Mouse (Mus musculus) midbrain, embryonic 15.5 days (tissue): ENCODE measurements at regions not wholly inside any gene's neighbourhood (a gene's known extent, or its start where the extent isn't known, plus 50 kb on each side); places are given as distances from the start of the nearest gene placed in this dataset.

ENCODE experiments used
- ATAC-seq: fragments of 200-750 bp; cut with Nextera tagmentation; replicated peaks from 2 replicates; pipeline ENCODE4 v1.8.0; 2017; ENCODE audit warnings: moderate TSS enrichment
- H3K27ac ChIP-seq: fragments of 300-500 bp; sonication (generic); 2 replicates; pipeline ENCODE4 v1.5.1; 2015; ENCODE audit warnings: mild to moderate bottlenecking, inconsistent platforms
- H3K27me3 ChIP-seq: fragments of 300-500 bp; sonication (generic); replicated peaks from 2 replicates; pipeline ENCODE4 v1.6.1; 2015; ENCODE audit warnings: inconsistent platforms
- H3K36me3 ChIP-seq: fragments of 300-500 bp; sonication (generic); replicated peaks from 2 replicates; pipeline ENCODE4 v1.6.1; 2015; ENCODE audit warnings: inconsistent platforms
- H3K4me1 ChIP-seq: fragments of 300-500 bp; sonication (generic); 2 replicates; pipeline ENCODE4 v1.6.1; 2015; ENCODE audit warnings: inconsistent platforms
- H3K4me2 ChIP-seq: fragments of 300-500 bp; sonication (generic); 2 replicates; pipeline ENCODE4 v1.6.1; 2015; ENCODE audit warnings: inconsistent platforms, mild to moderate bottlenecking, moderate library complexity
- H3K4me3 ChIP-seq: fragments of 300-500 bp; sonication (generic); 2 replicates; pipeline ENCODE4 v1.5.1; 2015; ENCODE audit warnings: mild to moderate bottlenecking, inconsistent platforms
- H3K9ac ChIP-seq: fragments of 300-500 bp; sonication (generic); 2 replicates; pipeline ENCODE4 v1.6.1; 2015; ENCODE audit warnings: mild to moderate bottlenecking, inconsistent platforms
- H3K9me3 ChIP-seq: fragments of 300-500 bp; sonication (generic); 2 replicates; pipeline ENCODE4 v1.6.1; 2016; ENCODE audit warnings: inconsistent platforms
- WGBS: fragments of 180-500 bp; shearing (Covaris S2); methylation state at CpG from one replicate; pipeline ENCODE4 v1.1.7; 2015; ENCODE audit warnings: mixed read lengths; 5-methylcytosine and 5-hydroxymethylcytosine counted together

DNA sequence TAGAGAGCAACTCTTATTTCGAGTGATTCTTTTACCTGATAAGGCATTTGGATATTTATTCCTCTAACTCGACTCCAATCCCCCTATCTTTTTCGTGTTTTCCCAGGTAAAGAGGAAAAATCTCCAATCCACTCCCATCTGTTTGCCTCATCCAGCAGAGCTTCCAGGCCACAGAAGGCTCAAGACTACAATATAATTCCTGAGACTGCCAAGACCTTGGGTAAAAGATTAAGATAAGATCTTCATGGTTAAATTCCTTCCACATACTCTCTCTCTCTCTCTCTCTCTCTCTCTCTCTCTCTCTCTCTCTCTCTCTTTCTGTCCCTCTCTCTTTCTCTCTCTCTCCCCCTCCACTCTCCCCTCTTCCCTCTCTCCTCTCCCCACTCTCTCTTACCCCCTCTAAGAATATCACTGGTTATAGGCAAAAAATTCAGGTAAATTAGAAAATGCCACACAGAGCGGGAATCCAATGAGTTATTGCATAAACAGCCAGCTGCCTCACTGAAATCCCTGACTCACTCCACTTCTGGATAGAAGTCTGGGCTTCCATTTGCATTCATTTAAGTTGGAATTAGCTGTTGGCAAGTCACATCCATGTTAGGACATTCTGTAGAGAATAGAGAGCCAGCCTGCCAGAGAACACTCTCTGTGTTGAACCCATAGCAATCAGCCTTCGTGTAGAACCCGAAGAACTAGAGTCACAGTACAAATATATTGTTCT lies 78.9 kb upstream of the Cav2 start:
- Histone ChIP-seq H3K9ac (no peak overlapping the region), H3K27ac (no peak overlapping the region), H3K4me1 (peaks cover 5% of the 10 kb centered on the region; the same call in 1 of the 2 replicates), H3K36me3 (no peaks in the 10 kb centered on the region), H3K9me3 (no peaks in the 10 kb centered on the region), H3K27me3 (no peaks in the 10 kb centered on the region), H3K4me3 (no peak overlapping the region), H3K4me2 (no peak overlapping the region)
- ATAC-seq = no peak
- 86% methylated on average over 6 of the region's 6 CpGs for WGBS

DNA sequence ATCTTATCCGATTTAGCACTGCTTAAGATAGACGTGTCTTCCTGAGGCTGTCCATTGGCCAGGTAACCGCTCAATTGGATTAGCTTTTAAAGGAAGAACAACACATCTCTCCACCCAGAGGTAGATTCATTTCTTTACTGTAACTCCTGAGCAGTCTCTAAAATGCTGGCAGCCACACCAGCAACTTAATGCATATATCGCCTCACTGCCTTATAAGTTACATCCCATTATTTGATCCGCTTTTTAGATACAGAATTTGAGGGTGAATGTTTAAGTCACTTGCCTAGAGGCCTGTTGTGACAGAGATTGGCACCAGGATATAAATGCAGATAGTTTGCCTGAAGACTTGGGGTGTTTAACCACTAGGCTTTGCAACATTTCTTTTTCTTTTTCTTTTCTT lies 77.7 kb upstream of the Cav2 start:
- no peak overlapping the region for H3K27ac ChIP-seq
- H3K27me3 ChIP-seq = no peaks in the 10 kb centered on the region
- no peak overlapping the region for H3K9ac ChIP-seq
- no peaks in the 10 kb centered on the region for H3K36me3 ChIP-seq
- no peaks in the 10 kb centered on the region for H3K9me3 ChIP-seq
- ATAC-seq = no peak
- peaks cover 5% of the 10 kb centered on the region; the same call in 1 of the 2 replicates for H3K4me1 ChIP-seq
- no peak overlapping the region for H3K4me3 ChIP-seq
- H3K4me2 ChIP-seq = no peak overlapping the region
- WGBS = 93% methylated on average over 5 of the region's 5 CpGs

DNA sequence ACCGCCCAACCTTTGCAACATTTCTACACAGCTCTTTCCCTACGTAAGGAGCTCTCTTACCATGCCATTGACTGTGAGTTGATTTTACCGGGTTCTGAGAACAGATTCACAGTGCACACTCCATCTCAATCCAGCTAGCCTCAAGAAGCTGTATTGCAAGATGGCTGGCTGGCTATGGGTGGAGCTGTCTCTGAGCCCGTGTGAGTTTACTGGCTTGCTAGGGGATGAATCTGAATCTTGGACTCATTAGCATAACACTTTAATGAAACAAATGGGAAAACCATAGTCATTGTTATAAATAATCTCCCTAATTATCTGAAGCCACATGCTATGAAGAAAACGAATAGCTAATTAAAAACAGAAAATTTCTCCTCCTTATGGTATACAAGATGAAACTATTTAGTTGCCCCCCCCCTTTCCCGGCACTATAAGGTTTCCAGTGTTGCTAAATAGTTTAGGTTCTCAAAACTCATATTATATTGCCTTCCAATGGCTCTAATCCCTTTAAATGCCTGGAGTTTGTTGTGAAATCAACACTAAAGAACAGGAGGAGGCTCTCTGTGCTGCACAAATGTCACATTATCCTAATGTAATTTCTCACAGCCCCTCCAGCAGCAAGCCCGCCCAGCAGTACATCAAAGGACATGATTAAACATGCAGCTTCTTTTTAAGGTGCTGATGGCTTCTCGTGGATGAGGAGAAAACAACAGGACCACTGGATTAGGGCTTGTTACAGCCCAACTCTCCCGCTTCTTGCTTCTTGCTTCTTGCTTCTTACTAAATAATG lies 76.9 kb upstream of the Cav2 start:
- no peaks in the 10 kb centered on the region for H3K27me3 ChIP-seq
- ATAC-seq = 0 out of 2 replicates have a peak, but pooled peaks have one; percentile 48

DNA sequence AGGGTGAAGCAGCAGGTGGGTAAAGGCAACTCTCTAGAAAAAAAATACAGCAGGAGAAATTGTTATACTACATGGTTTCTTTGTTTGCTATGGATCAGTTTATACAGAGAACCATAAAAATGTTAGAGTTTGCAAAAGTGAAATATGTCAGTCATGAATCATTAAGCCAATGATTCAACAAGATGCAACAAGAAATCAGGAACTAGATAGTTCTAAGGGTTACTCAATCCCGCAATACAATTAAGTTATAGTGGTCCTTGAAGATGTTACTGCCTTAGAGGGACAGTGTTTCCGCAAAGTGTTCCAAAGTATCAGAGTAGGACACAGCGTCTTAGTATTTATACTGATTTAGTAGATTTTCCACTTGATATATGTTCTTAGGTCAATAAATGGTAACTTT lies 74.1 kb upstream of the Cav2 start:
- no peak overlapping the region for H3K4me3 ChIP-seq
- H3K9ac ChIP-seq = no peak overlapping the region
- no peaks in the 10 kb centered on the region for H3K36me3 ChIP-seq
- 98% methylated on average over 3 of the region's 3 CpGs for WGBS
- no peaks in the 10 kb centered on the region for H3K27me3 ChIP-seq
- ATAC-seq = no peak
- H3K27ac ChIP-seq = no peak overlapping the region
- no peak overlapping the region for H3K4me2 ChIP-seq
- H3K4me1 ChIP-seq = peaks cover 5% of the 10 kb centered on the region; the same call in 1 of the 2 replicates
- no peaks in the 10 kb centered on the region for H3K9me3 ChIP-seq

More for the DNA sequence above, 76.9 kb upstream of the Cav2 start:
- Histone ChIP-seq H3K4me3 (no peak overlapping the region), H3K9me3 (no peaks in the 10 kb centered on the region), H3K4me2 (no peak overlapping the region), H3K4me1 (peaks cover 5% of the 10 kb centered on the region; the same call in 1 of the 2 replicates), H3K9ac (no peak overlapping the region), H3K27ac (no peak overlapping the region), H3K36me3 (no peaks in the 10 kb centered on the region)
- WGBS = 42% methylated on average over 9 of the region's 9 CpGs

DNA sequence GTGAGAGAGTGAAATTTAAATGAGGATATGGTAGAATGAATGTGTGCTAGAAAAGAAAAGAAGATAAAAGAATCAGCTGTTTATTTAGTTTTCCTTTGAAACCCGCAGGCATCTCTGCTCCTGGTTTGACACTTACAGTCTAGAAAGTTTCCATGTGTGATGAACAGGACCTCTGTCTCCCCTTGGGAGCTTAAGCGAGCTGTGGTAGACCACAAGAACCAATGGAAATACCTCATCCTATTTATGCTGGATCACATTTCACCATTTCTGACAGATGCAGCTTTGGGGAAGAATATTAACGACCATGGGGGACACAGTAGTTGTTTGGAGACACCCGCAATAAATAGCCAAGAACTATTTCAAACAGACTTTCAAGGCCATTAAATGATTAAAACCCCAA lies 71.2 kb upstream of the Cav2 start:
- WGBS = 63% methylated on average over 4 of the region's 4 CpGs
- H3K4me1 ChIP-seq = no peaks in the 10 kb centered on the region
- H3K4me2 ChIP-seq = no peak overlapping the region
- H3K27me3 ChIP-seq = no peaks in the 10 kb centered on the region
- H3K36me3 ChIP-seq = no peaks in the 10 kb centered on the region
- no peak overlapping the region for H3K4me3 ChIP-seq
- no peak overlapping the region for H3K27ac ChIP-seq
- ATAC-seq = no peak
- no peak overlapping the region for H3K9ac ChIP-seq
- no peaks in the 10 kb centered on the region for H3K9me3 ChIP-seq

DNA sequence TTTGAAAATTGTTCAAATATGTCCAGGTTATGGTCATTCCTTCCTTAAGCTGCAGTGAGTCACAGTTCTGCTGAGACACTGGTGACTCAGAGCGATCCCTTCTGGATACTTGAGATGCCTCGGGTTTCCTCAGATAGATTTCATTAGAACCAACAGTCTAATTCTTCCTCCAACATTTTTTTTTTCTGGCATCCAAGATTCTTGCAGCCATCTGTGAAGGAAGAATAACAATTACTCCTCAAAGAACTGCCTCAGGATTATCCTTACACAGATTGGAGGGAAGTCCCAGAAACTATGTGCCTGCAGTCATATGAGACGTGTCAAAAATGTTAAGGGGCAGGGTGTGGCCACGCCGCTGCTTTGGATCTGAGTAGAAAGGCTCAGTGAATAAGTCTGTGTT lies 69.6 kb upstream of the Cav2 start:
- no peaks in the 10 kb centered on the region for H3K36me3 ChIP-seq
- 58% methylated on average over 5 of the region's 5 CpGs for WGBS
- H3K9me3 ChIP-seq = no peaks in the 10 kb centered on the region
- no peak overlapping the region for H3K9ac ChIP-seq
- H3K4me2 ChIP-seq = no peak overlapping the region
- no peaks in the 10 kb centered on the region for H3K4me1 ChIP-seq
- H3K27me3 ChIP-seq = no peaks in the 10 kb centered on the region
- no peak overlapping the region for H3K27ac ChIP-seq
- no peak overlapping the region for H3K4me3 ChIP-seq
- no peak for ATAC-seq

DNA sequence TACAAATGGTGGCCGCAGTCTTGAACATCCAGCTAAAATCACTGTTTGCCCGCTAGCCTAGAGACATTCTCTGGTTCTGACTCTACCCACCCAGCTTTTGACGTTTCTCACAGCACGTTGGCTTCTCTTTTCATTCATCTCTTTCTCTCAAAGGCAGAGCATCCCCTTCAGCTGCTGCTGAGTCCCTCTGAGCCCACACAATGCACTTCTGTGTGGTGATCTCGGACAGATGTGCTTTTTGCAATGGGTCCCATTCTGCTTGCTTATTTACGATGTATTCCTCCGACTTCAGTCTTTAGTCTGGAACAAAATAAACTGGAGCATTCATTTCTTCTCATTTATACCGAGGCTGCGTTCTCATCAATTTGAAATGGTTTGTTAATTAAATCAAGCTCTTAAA lies 66.2 kb upstream of the Cav2 start:
- Histone ChIP-seq H3K27me3 (no peaks in the 10 kb centered on the region), H3K4me1 (no peaks in the 10 kb centered on the region), H3K36me3 (no peaks in the 10 kb centered on the region), H3K4me3 (no peak overlapping the region), H3K4me2 (no peak overlapping the region), H3K9ac (no peak overlapping the region), H3K9me3 (no peaks in the 10 kb centered on the region), H3K27ac (no peak overlapping the region)
- no peak for ATAC-seq
- 56% methylated on average over 9 of the region's 9 CpGs for WGBS

DNA sequence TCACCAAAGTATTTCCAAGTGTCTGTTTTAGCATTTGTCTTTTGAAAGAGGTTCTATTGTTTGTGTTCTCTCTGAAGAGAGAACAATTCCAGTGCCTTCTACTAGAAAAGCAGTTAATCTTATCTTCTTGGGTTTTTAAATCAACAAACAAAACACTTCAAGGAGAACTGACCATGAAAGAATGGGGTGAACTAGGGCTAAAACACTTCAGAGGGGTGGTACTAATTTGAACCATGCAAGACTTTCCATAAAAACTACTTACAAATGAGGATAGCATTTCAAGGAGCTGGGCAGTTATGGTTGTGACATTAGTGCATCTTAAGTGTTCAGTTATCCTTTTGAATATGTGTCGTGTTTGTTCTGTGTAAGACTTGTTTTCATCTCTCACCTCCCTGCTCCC lies 64.5 kb upstream of the Cav2 start:
- Histone ChIP-seq H3K27ac (no peak overlapping the region), H3K4me1 (no peaks in the 10 kb centered on the region), H3K9me3 (no peaks in the 10 kb centered on the region), H3K4me2 (no peak overlapping the region), H3K4me3 (no peak overlapping the region), H3K27me3 (no peaks in the 10 kb centered on the region), H3K36me3 (no peaks in the 10 kb centered on the region), H3K9ac (no peak overlapping the region)
- no peak for ATAC-seq
- WGBS = 79% methylated on average over 1 of the region's 1 CpGs

DNA sequence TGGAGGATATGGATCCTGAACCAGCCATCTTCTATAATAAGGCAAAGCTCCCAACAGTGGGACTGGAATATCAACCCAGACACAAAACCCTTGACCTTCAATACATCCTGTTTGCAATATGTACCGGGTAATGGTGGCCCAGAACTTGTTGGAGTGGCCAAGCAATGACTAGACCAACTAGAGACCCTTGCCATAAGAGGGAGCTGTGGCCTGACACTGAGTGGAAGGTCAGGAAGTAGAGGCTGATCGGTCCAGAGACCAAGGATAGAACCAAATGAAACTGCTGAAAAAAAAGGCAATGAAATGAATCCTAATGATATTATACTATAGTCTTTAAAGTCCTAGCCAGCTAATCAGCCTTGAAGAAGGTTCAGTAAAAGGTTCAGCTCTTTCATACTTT lies 57.2 kb upstream of the Cav2 start:
- Histone ChIP-seq H3K4me1 (no peaks in the 10 kb centered on the region), H3K9ac (no peak overlapping the region), H3K36me3 (no peaks in the 10 kb centered on the region), H3K27ac (no peak overlapping the region), H3K27me3 (no peaks in the 10 kb centered on the region), H3K4me3 (no peak overlapping the region), H3K9me3 (no peaks in the 10 kb centered on the region), H3K4me2 (no peak overlapping the region)
- 94% methylated on average over 2 of the region's 2 CpGs for WGBS
- ATAC-seq = no peak

DNA sequence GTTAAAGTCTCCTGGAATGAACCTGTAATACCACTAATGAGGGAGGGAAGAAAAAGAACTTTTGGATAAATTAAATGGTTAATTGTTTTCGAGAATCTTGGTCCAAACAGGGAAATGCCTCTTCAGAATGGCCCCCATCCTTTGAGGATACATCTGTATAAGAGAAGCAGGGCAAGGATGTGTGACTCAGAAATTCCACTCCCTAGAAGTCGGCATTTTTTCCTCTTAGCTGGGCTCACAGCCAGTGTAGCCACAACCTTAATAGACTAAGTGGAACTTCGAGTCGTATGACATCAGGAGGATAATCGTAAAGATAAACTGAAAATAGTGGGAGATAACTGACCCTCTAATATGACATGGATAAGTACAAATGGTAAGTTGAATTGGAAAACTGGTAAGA lies 56.1 kb upstream of the Cav2 start:
- ATAC-seq = no peak
- 85% methylated on average over 5 of the region's 5 CpGs for WGBS
- Histone ChIP-seq H3K36me3 (no peaks in the 10 kb centered on the region), H3K4me3 (no peak overlapping the region), H3K9me3 (no peaks in the 10 kb centered on the region), H3K27me3 (no peaks in the 10 kb centered on the region), H3K4me1 (no peaks in the 10 kb centered on the region), H3K9ac (no peak overlapping the region), H3K27ac (no peak overlapping the region), H3K4me2 (no peak overlapping the region)

DNA sequence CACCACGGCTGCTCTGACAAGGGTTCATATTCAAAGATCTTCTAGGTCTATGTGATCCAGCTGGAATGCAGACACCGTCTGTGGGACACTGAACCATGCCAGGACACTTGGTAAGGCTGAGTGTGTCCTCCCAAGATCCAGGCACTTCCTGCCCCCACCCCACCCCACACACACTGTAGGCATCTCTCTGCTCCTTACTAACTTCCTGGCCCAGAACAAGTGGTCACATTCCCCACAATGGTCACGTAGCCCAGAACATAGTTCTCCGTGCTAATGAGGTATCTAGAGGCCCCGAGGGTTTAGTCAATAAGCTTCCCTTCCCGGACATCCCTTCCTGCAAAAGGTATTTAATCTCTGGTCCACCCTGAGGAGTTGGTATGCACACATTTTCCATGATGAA lies 54.5 kb upstream of the Cav2 start:
- H3K27me3 ChIP-seq = no peaks in the 10 kb centered on the region
- WGBS = 86% methylated on average over 6 of the region's 6 CpGs

More for the DNA sequence above, 54.5 kb upstream of the Cav2 start:
- Histone ChIP-seq H3K9me3 (no peaks in the 10 kb centered on the region), H3K4me1 (no peaks in the 10 kb centered on the region), H3K4me2 (no peak overlapping the region), H3K36me3 (no peaks in the 10 kb centered on the region), H3K27ac (no peak overlapping the region), H3K4me3 (no peak overlapping the region), H3K9ac (no peak overlapping the region)
- no peak for ATAC-seq
